Mouse (Mus musculus): ENCODE results near the gene Vwa3a. TPM values are rescaled to one million over a fixed set of nuclear protein-coding genes. Genes with fewer than 3 reads are reported as not detected.
"Not testable (repeated sequence)": the region's sequence is repeated elsewhere in the genome, so short reads cannot be mapped to it uniquely, and the experiment has no call there.

Gene Vwa3a
- polyA plus RNA-seq (2015; fragmentation: Nextera tagmentation; extraction: Ambion mirVana): 0.05 TPM in 1 of 2 replicates, not detected in the other

GRCm38 (mm10) chr7:120739018-120739417 lies at the start of gene Vwa3a:
Gene Vwa3a (plus strand): TSS chr7:120739318.
- 57% methylated on average over 6 of the region's 6 CpGs for WGBS (ENCODE audit: insufficient replicate concordance)

GRCm38 (mm10) chr7:120690634-120691033 lies 48.5 kb upstream of the Vwa3a start:
- Histone ChIP-seq H3K36me3 (replicated peaks) (peaks cover 6% of the 10 kb centered on the region; the same call in 1 of the 2 replicates), H3K9me3 (replicated peaks) (no peaks in the 10 kb centered on the region), H3K4me3 (replicated peaks) (no peak overlapping the region), H3K4me1 (replicated peaks) (peaks cover 6% of the 10 kb centered on the region), H3K27me3 (no peaks in the 10 kb centered on the region), H3K4me2 (no peak overlapping the region), H3K27ac (replicated peaks) (no peak overlapping the region), H3K9ac (no peak overlapping the region)
- ATAC-seq (ENCODE audit: insufficient read depth): no peak
- 69% methylated on average over 4 of the region's 4 CpGs for WGBS (ENCODE audit: insufficient replicate concordance)

More at GRCm38 (mm10) chr7:120739018-120739417, at the start of gene Vwa3a:
- no peak within 1 kb of the TSS for H3K4me3 ChIP-seq (replicated peaks)
- H3K9me3 ChIP-seq (replicated peaks): no peaks in the 10 kb centered on the region
- ATAC-seq (ENCODE audit: insufficient read depth): no peak
- no peaks in the 10 kb centered on the region for H3K4me1 ChIP-seq (replicated peaks)
- H3K9ac ChIP-seq: no peak within 1 kb of the TSS
- no peaks in the 10 kb centered on the region for H3K36me3 ChIP-seq (replicated peaks)
- H3K27me3 ChIP-seq: no peaks in the 10 kb centered on the region; the same call in 1 of the 2 replicates
- no peak within 1 kb of the TSS for H3K4me2 ChIP-seq
- no peak within 1 kb of the TSS for H3K27ac ChIP-seq (replicated peaks)

- peaks cover 6% of the 10 kb centered on the region; the same call in 1 of the 2 replicates for H3K36me3 ChIP-seq (replicated peaks)
- H3K27me3 ChIP-seq: no peaks in the 10 kb centered on the region
- H3K4me2 ChIP-seq: no peak overlapping the region
- 88% methylated on average over 5 of the region's 5 CpGs for WGBS (ENCODE audit: insufficient replicate concordance)
- no peak for ATAC-seq (ENCODE audit: insufficient read depth)
- no peak overlapping the region for H3K4me3 ChIP-seq (replicated peaks)
- H3K4me1 ChIP-seq (replicated peaks): peaks cover 14% of the 10 kb centered on the region
- H3K9ac ChIP-seq: no peak overlapping the region
- H3K9me3 ChIP-seq (replicated peaks): no peaks in the 10 kb centered on the region
- H3K27ac ChIP-seq (replicated peaks): no peak overlapping the region
Measured at GRCm38 (mm10) chr7:120693831-120694375, 45.2 kb upstream of the Vwa3a start.

- Histone ChIP-seq H3K4me3 (replicated peaks) (no peak overlapping the region), H3K4me2 (no peak overlapping the region), H3K4me1 (replicated peaks) (peaks cover 23% of the 10 kb centered on the region), H3K36me3 (replicated peaks) (peaks cover 6% of the 10 kb centered on the region; the same call in 1 of the 2 replicates), H3K27ac (replicated peaks) (no peak overlapping the region), H3K9me3 (replicated peaks) (no peaks in the 10 kb centered on the region), H3K9ac (no peak overlapping the region), H3K27me3 (no peaks in the 10 kb centered on the region)
- 57% methylated on average over 6 of the region's 6 CpGs for WGBS (ENCODE audit: insufficient replicate concordance)
- no peak for ATAC-seq (ENCODE audit: insufficient read depth)
Measured at GRCm38 (mm10) chr7:120695196-120695595, 43.9 kb upstream of the Vwa3a start.

- H3K4me2 ChIP-seq: peak overlapping the region; percentile 13; the same call in 1 of the 2 replicates
Measured at GRCm38 (mm10) chr7:120695641-120696040, 43.5 kb upstream of the Vwa3a start.

DNA sequence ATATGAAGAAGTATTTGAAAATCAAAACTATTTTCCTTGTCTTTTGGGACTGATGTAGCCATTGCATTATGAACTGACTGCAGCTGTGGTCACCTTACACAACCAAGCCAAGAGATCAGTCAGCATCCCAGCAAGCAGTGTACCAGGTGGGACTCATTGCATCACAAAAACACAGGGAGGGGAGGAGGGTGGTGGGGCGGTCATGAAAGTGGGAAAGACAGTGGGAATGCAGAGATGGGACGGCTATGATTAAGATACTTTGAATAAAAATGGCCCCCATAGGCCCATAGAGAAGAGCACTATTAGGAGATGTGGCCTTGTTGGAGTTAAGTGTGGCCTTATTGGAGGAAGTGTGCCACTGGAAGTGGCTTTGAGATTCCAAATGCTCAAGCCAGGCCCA lies 42.8 kb upstream of the Vwa3a start:
- no peak for ATAC-seq (ENCODE audit: insufficient read depth)
- 87% methylated on average over 2 of the region's 2 CpGs for WGBS (ENCODE audit: insufficient replicate concordance)

More at GRCm38 (mm10) chr7:120695641-120696040, 43.5 kb upstream of the Vwa3a start:
- 7% methylated on average over 1 of the region's 1 CpGs for WGBS (ENCODE audit: insufficient replicate concordance)
- Histone ChIP-seq H3K4me1 (replicated peaks) (peaks cover 23% of the 10 kb centered on the region), H3K27me3 (no peaks in the 10 kb centered on the region), H3K9ac (no peak overlapping the region), H3K27ac (replicated peaks) (no peak overlapping the region), H3K36me3 (replicated peaks) (peaks cover 6% of the 10 kb centered on the region; the same call in 1 of the 2 replicates), H3K9me3 (replicated peaks) (no peaks in the 10 kb centered on the region), H3K4me3 (replicated peaks) (no peak overlapping the region)
- ATAC-seq (ENCODE audit: insufficient read depth): no peak

GRCm38 (mm10) chr7:120699586-120699985 lies 39.5 kb upstream of the Vwa3a start:
- no peak overlapping the region for H3K4me3 ChIP-seq (replicated peaks)
- no peak overlapping the region for H3K9ac ChIP-seq
- no peaks in the 10 kb centered on the region for H3K9me3 ChIP-seq (replicated peaks)
- H3K27me3 ChIP-seq: no peaks in the 10 kb centered on the region
- 61% methylated on average over 6 of the region's 6 CpGs for WGBS (ENCODE audit: insufficient replicate concordance)
- H3K36me3 ChIP-seq (replicated peaks): no peaks in the 10 kb centered on the region
- no peak for ATAC-seq (ENCODE audit: insufficient read depth)
- H3K4me2 ChIP-seq: no peak overlapping the region
- peaks cover 23% of the 10 kb centered on the region for H3K4me1 ChIP-seq (replicated peaks)
- no peak overlapping the region for H3K27ac ChIP-seq (replicated peaks)

More for the DNA sequence above, 42.8 kb upstream of the Vwa3a start:
- Histone ChIP-seq H3K9me3 (replicated peaks) (no peaks in the 10 kb centered on the region), H3K4me1 (replicated peaks) (peaks cover 23% of the 10 kb centered on the region), H3K9ac (no peak overlapping the region), H3K4me2 (no peak overlapping the region), H3K27me3 (no peaks in the 10 kb centered on the region), H3K36me3 (replicated peaks) (peaks cover 6% of the 10 kb centered on the region; the same call in 1 of the 2 replicates), H3K4me3 (replicated peaks) (no peak overlapping the region), H3K27ac (replicated peaks) (no peak overlapping the region)

- WGBS (ENCODE audit: insufficient replicate concordance): 16% methylated on average over 3 of the region's 3 CpGs
- Histone ChIP-seq H3K4me3 (replicated peaks) (no peak overlapping the region), H3K9ac (no peak overlapping the region), H3K4me2 (no peak overlapping the region), H3K9me3 (replicated peaks) (no peaks in the 10 kb centered on the region), H3K36me3 (replicated peaks) (no peaks in the 10 kb centered on the region), H3K4me1 (replicated peaks) (peaks cover 9% of the 10 kb centered on the region), H3K27ac (replicated peaks) (no peak overlapping the region), H3K27me3 (no peaks in the 10 kb centered on the region)
- ATAC-seq (ENCODE audit: insufficient read depth): no peak
Measured at GRCm38 (mm10) chr7:120703888-120704287, 35.2 kb upstream of the Vwa3a start.

DNA sequence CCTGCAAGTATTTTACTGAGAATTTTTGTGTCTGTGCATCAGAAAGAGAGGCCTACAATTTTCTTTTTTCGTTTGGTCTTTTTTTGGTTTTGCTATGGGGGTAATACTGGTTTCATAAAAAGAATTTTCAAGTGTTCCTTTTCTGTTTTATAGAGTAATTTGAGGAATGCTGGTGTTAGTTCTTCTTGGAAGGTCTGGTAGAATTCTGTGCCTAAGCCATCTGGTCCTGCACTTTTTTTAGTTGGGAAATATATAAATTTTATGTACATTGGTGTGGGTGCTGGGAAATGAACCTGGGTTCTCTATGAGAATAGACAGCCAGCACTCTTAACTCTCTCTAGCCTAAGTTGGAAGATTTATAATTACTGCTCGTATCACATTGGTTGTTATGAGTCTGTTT lies 27.0 kb upstream of the Vwa3a start:
- H3K9me3 ChIP-seq (replicated peaks): no peaks in the 10 kb centered on the region
- no peaks in the 10 kb centered on the region for H3K27me3 ChIP-seq
- H3K4me1 ChIP-seq (replicated peaks): no peaks in the 10 kb centered on the region
- H3K36me3 ChIP-seq (replicated peaks): no peaks in the 10 kb centered on the region
- H3K4me3 ChIP-seq (replicated peaks): no peak overlapping the region
- ATAC-seq (ENCODE audit: insufficient read depth): no peak
- H3K27ac ChIP-seq (replicated peaks): no peak overlapping the region
- no peak overlapping the region for H3K9ac ChIP-seq
- no peak overlapping the region for H3K4me2 ChIP-seq
- 74% methylated on average over 2 of the region's 2 CpGs for WGBS (ENCODE audit: insufficient replicate concordance)

- Histone ChIP-seq H3K27ac (replicated peaks) (no peak overlapping the region), H3K4me3 (replicated peaks) (no peak overlapping the region), H3K9me3 (replicated peaks) (no peaks in the 10 kb centered on the region), H3K36me3 (replicated peaks) (no peaks in the 10 kb centered on the region), H3K4me2 (no peak overlapping the region), H3K9ac (no peak overlapping the region), H3K4me1 (replicated peaks) (no peaks in the 10 kb centered on the region), H3K27me3 (no peaks in the 10 kb centered on the region)
- WGBS (ENCODE audit: insufficient replicate concordance): 48% methylated on average over 2 of the region's 2 CpGs
- ATAC-seq (ENCODE audit: insufficient read depth): no peak
Measured at GRCm38 (mm10) chr7:120713225-120713624, 25.9 kb upstream of the Vwa3a start.

DNA sequence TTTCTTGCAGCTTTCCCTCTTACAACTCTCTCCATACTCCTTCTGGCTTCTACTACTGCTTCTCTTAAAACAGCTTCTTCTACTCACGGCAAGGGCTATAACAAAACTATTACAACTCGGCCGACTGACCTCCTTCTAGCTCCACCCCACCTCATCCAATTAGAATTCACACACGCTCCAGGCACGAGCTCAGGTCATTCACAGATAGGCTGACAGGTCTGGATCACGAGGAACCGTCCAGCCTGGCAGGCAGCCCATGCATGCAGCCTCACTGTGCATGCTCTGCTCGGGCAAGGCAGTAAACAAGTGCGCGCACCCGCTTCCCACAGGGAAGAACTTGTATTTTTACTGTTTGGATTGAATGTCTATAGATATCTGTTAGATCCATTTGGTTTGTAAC lies 25.2 kb upstream of the Vwa3a start:
- WGBS (ENCODE audit: insufficient replicate concordance): 85% methylated on average over 11 of the region's 11 CpGs
- not testable (repeated sequence) for ATAC-seq (ENCODE audit: insufficient read depth)

DNA sequence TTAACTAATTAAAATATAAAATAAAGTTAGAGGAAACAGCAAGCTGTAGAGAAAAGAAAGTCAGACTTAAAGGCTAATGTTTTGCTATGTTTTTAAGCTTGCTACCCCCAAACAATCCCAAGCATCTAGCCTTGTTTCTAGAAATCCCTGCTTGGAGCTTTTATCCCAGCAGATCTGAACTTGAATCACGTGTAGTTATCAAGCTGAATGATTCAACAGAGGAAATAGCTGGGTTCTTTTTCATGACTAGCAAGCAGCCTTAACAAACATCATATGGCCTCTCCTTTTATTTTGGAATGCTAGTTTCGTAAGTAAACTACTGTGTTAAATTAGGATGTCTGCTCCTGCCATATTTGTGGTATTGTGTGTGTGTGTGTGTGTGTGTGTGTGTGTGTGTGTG lies 21.9 kb upstream of the Vwa3a start:
- no peaks in the 10 kb centered on the region for H3K4me1 ChIP-seq (replicated peaks)
- no peaks in the 10 kb centered on the region for H3K36me3 ChIP-seq (replicated peaks)
- H3K9me3 ChIP-seq (replicated peaks): no peaks in the 10 kb centered on the region
- H3K27ac ChIP-seq (replicated peaks): no peak overlapping the region
- H3K9ac ChIP-seq: no peak overlapping the region
- no peaks in the 10 kb centered on the region for H3K27me3 ChIP-seq
- ATAC-seq (ENCODE audit: insufficient read depth): no peak
- H3K4me3 ChIP-seq (replicated peaks): no peak overlapping the region
- 57% methylated on average over 2 of the region's 2 CpGs for WGBS (ENCODE audit: insufficient replicate concordance)
- no peak overlapping the region for H3K4me2 ChIP-seq

More for the DNA sequence above, 25.2 kb upstream of the Vwa3a start:
- not testable (repeated sequence) for H3K27ac ChIP-seq (replicated peaks); H3K4me1 ChIP-seq (replicated peaks); H3K4me2 ChIP-seq; H3K4me3 ChIP-seq (replicated peaks); H3K9me3 ChIP-seq (replicated peaks); H3K27me3 ChIP-seq; H3K9ac ChIP-seq; H3K36me3 ChIP-seq (replicated peaks)

Data from liver, embryonic 15.5 days (tissue).